Mouse (Mus musculus): ENCODE measurements around the gene Hcn2. TPM values are rescaled to one million over a fixed set of nuclear protein-coding genes. Genes with fewer than 3 reads are reported as not detected.

The Hcn2 gene
- polyA plus RNA-seq, 2 experiments: 0.18 to 0.70 TPM

DNA sequence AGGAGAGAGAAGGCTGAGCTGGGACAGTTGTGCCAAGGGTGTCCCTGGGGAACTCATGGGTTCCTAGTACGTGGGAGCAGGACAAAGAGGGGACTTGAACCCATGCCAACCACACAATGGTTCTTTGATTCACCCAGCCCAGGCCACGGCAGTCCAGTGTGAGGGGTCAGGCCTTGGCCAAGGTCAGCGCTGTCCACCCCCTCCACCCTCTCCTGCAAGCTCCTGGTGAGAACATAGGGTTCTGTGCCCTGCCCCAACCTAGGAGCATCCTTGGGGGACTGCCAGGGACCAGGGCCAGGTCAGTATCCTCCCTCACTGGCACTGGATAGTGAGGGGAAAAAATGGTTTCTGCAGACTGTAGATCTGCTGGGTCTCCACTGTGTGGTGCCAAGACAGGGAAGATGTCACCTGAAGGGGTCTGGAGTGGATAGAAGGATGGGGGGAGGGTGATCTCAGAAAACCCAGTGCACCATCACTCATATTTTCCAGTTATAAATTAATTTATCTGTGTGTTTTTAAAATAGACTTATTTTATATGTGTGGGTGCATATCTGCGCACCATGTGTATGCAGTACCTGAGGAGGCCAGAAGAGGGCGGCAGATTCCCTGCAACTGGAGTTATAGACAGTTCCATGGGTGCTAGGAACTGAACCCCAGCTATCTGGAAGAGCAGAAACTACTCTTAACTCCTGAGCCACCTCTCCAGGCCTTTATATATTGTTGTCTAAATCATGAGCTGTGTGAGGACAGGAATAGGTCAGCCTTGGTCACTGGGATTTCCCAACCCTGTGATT, 58.2 kb downstream of the Hcn2 start:
- no peak for ATAC-seq (ENCODE audit: low FRiP score, low read depth)
- no peak overlapping the region for H3K4me3 ChIP-seq (replicated peaks; ENCODE audit: low read length)
- no peaks in the 10 kb centered on the region for H3K27me3 ChIP-seq (ENCODE audit: control insufficient read depth, insufficient read depth, low read length)
- no peak overlapping the region for H3K9ac ChIP-seq (ENCODE audit: low read depth, low read length, severe bottlenecking)
- H3K4me2 ChIP-seq (replicated peaks; ENCODE audit: low read depth, low read length, severe bottlenecking): no peak overlapping the region
- WGBS: 72% methylated on average over 5 of the region's 5 CpGs
- no peaks in the 10 kb centered on the region for H3K9me3 ChIP-seq (ENCODE audit: control insufficient read depth, low read length)
- TF ChIP-seq POLR2A (IDR thresholded peaks at IDR 0.05; ENCODE audit: borderline replicate concordance, extremely low read depth, insufficient read depth, insufficient read length): no peak
- no peak for DNase-seq (ENCODE audit: low spot score)
- no peaks in the 10 kb centered on the region for H3K36me3 ChIP-seq (ENCODE audit: control insufficient read depth, insufficient read depth, low read length)
- H3K4me1 ChIP-seq (ENCODE audit: control insufficient read depth, insufficient read depth, low read length): peaks cover 15% of the 10 kb centered on the region
- H3K27ac ChIP-seq (replicated peaks; ENCODE audit: low read depth, low read length): no peak overlapping the region

DNA sequence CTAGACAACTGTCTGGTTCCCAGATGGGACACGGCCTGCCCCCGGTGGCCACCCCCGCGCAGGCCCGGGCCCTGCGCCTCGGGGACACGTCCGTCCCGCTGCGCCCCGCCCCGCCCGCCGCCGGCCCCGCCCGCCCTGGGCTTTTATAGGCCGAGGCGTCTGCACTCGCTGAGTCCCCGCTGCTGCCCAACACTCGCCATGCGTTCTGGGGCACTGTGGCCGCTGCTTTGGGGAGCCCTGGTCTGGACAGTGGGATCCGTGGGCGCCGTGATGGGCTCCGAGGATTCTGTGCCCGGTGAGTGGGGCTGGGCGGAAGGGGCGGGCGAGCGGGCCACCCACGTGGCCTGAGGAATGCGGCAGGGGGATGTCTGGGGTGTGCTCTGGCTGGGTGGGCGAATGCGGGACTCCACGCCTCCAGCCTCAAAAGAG, 60.7 kb downstream of the Hcn2 start, which contains the start of gene Fstl3:
Gene Fstl3, plus strand, starts transcription at position 170 of the 429 bp plus-strand sequence.
- no peak for TF ChIP-seq POLR2A (IDR thresholded peaks at IDR 0.05; ENCODE audit: borderline replicate concordance, extremely low read depth, insufficient read depth, insufficient read length)
- H3K9ac ChIP-seq (ENCODE audit: low read depth, low read length, severe bottlenecking): peak within 1 kb of the TSS; percentile 68
- under 1% methylated on average over 35 of the region's 39 CpGs for WGBS

GRCm38 (mm10) chr10:79778006-79778405, 61.6 kb downstream of the Hcn2 start:
- ATAC-seq (ENCODE audit: low FRiP score, low read depth): no peak
- Histone ChIP-seq H3K27me3 (ENCODE audit: control insufficient read depth, insufficient read depth, low read length) (no peaks in the 10 kb centered on the region), H3K27ac (replicated peaks; ENCODE audit: low read depth, low read length) (no peak overlapping the region), H3K4me3 (replicated peaks; ENCODE audit: low read length) (peak overlapping the region; percentile 47; the same call in 1 of the 2 replicates), H3K9ac (ENCODE audit: low read depth, low read length, severe bottlenecking) (no peak overlapping the region), H3K4me2 (replicated peaks; ENCODE audit: low read depth, low read length, severe bottlenecking) (peak overlapping the region; percentile 78), H3K9me3 (ENCODE audit: control insufficient read depth, low read length) (no peaks in the 10 kb centered on the region), H3K36me3 (ENCODE audit: control insufficient read depth, insufficient read depth, low read length) (no peaks in the 10 kb centered on the region), H3K4me1 (ENCODE audit: control insufficient read depth, insufficient read depth, low read length) (peaks cover 22% of the 10 kb centered on the region)
- WGBS: 4% methylated on average over 14 of the region's 15 CpGs
- no peak for TF ChIP-seq POLR2A (IDR thresholded peaks at IDR 0.05; ENCODE audit: borderline replicate concordance, extremely low read depth, insufficient read depth, insufficient read length)
- peak; percentile 25 for DNase-seq (ENCODE audit: low spot score)

More for the DNA sequence above, 60.7 kb downstream of the Hcn2 start, which contains the start of gene Fstl3:
- DNase-seq (ENCODE audit: low spot score) (no peak), ATAC-seq (ENCODE audit: low FRiP score, low read depth) (no peak)
- Histone ChIP-seq H3K27ac (replicated peaks; ENCODE audit: low read depth, low read length) (no peak within 1 kb of the TSS), H3K27me3 (ENCODE audit: control insufficient read depth, insufficient read depth, low read length) (no peaks in the 10 kb centered on the region), H3K9me3 (ENCODE audit: control insufficient read depth, low read length) (no peaks in the 10 kb centered on the region), H3K4me2 (replicated peaks; ENCODE audit: low read depth, low read length, severe bottlenecking) (peak within 1 kb of the TSS; percentile 78), H3K36me3 (ENCODE audit: control insufficient read depth, insufficient read depth, low read length) (no peaks in the 10 kb centered on the region), H3K4me3 (replicated peaks; ENCODE audit: low read length) (peak within 1 kb of the TSS; percentile 47), H3K4me1 (ENCODE audit: control insufficient read depth, insufficient read depth, low read length) (peaks cover 22% of the 10 kb centered on the region)

GRCm38 (mm10) chr10:79779193-79779592, 62.8 kb downstream of the Hcn2 start:
- Histone ChIP-seq H3K27me3 (ENCODE audit: control insufficient read depth, insufficient read depth, low read length) (no peaks in the 10 kb centered on the region), H3K4me2 (replicated peaks; ENCODE audit: low read depth, low read length, severe bottlenecking) (no peak overlapping the region), H3K4me3 (replicated peaks; ENCODE audit: low read length) (no peak overlapping the region), H3K9me3 (ENCODE audit: control insufficient read depth, low read length) (no peaks in the 10 kb centered on the region), H3K36me3 (ENCODE audit: control insufficient read depth, insufficient read depth, low read length) (no peaks in the 10 kb centered on the region), H3K4me1 (ENCODE audit: control insufficient read depth, insufficient read depth, low read length) (peaks cover 22% of the 10 kb centered on the region), H3K9ac (ENCODE audit: low read depth, low read length, severe bottlenecking) (no peak overlapping the region), H3K27ac (replicated peaks; ENCODE audit: low read depth, low read length) (no peak overlapping the region)
- DNase-seq (ENCODE audit: low spot score) (no peak), ATAC-seq (ENCODE audit: low FRiP score, low read depth) (no peak)
- TF ChIP-seq POLR2A (IDR thresholded peaks at IDR 0.05; ENCODE audit: borderline replicate concordance, extremely low read depth, insufficient read depth, insufficient read length): no peak
- WGBS: 11% methylated on average over 2 of the region's 2 CpGs

DNA sequence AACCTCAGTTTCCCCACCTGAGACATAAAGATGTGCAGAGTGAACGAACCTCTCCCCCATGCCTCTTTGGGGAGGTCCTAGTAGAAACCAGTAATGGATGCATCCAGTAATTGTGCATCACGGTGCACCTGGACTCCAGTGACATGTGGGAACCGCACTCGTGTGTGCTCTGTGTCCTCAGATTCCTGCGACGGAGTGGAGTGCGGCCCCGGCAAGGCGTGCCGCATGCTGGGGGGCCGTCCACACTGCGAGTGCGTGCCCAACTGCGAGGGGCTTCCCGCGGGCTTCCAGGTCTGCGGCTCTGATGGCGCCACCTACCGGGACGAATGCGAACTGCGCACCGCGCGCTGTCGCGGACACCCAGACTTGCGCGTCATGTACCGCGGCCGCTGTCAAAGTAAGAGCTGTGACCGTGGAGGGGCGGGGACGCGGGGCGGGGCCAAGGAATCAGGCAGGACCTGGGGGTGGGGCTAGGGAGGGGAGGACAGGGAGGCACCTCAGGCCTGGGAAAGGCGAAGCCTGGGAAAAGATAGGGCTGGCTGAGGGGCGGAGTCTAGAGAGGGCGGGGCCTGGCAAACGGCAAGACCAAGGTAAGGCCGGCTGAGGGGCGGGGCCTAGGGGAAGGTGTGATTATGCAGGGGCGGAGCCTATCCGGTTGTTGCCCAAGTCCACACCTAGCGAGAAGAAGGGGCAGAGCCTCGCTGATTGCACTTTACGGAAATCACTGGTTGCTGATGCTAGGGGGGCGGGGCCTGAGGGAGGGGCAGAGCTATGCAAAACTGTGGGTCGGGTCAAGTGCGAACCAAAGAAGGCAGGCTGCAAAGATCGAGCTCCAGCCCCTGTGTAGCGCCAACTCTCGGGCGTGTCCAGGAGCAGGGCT, 63.6 kb downstream of the Hcn2 start:
- Histone ChIP-seq H3K4me2 (replicated peaks; ENCODE audit: low read depth, low read length, severe bottlenecking) (peak overlapping the region; percentile 72), H3K27ac (replicated peaks; ENCODE audit: low read depth, low read length) (no peak overlapping the region), H3K9ac (ENCODE audit: low read depth, low read length, severe bottlenecking) (0 out of 2 replicates have a peak overlapping the region, but pooled peaks have one; percentile 21), H3K4me3 (replicated peaks; ENCODE audit: low read length) (peak overlapping the region; percentile 34), H3K36me3 (ENCODE audit: control insufficient read depth, insufficient read depth, low read length) (no peaks in the 10 kb centered on the region), H3K4me1 (ENCODE audit: control insufficient read depth, insufficient read depth, low read length) (peaks cover 22% of the 10 kb centered on the region), H3K27me3 (ENCODE audit: control insufficient read depth, insufficient read depth, low read length) (no peaks in the 10 kb centered on the region), H3K9me3 (ENCODE audit: control insufficient read depth, low read length) (no peaks in the 10 kb centered on the region)
- no peak for TF ChIP-seq POLR2A (IDR thresholded peaks at IDR 0.05; ENCODE audit: borderline replicate concordance, extremely low read depth, insufficient read depth, insufficient read length)
- ATAC-seq (ENCODE audit: low FRiP score, low read depth): peak; percentile 91
- WGBS: 1% methylated on average over 54 of the region's 55 CpGs
- DNase-seq (ENCODE audit: low spot score): peak; percentile 87
